Mouse (Mus musculus) MEL (cell line): ENCODE results near the gene Ppfibp1. TPM values are rescaled to one million over a fixed set of nuclear protein-coding genes. Genes with fewer than 3 reads are reported as not detected.

Experiments used
- DNase-seq: peaks from one replicate; pipeline ENCODE4 v3.0.0; 2011; ENCODE audit warnings: low read depth, low spot score
- H3K27ac ChIP-seq: 2 replicates; pipeline ENCODE4 v1.5.1; 2012; ENCODE audit warnings: low read depth, mild to moderate bottlenecking, control low read depth, low read length, moderate library complexity; ENCODE audit not compliant: control insufficient read depth
- H3K27me3 ChIP-seq, 2 experiments: fragments of 150-350 bp in 1 of 2; sonication (generic) in 1 of 2; 2 replicates each; pipeline ENCODE4 v1.6.1; 2012; ENCODE audit warnings: low read length in 2 of 2, mild to moderate bottlenecking in 2 of 2, improper control_type of control experiment in 1 of 2, moderate library complexity in 1 of 2; ENCODE audit not compliant: insufficient read depth in 2 of 2, control insufficient read depth in 1 of 2
- H3K36me3 ChIP-seq, 2 experiments: 2 replicates each; pipeline ENCODE4 v1.6.1; 2012 to 2014; ENCODE audit warnings: low read length in 2 of 2, improper control_type of control experiment in 1 of 2, inconsistent platforms in 1 of 2, mild to moderate bottlenecking in 1 of 2; ENCODE audit not compliant: insufficient read depth in 2 of 2, control insufficient read depth in 1 of 2
- H3K4me1 ChIP-seq, 2 experiments: fragments of 150-350 bp in 1 of 2; sonication (generic) in 1 of 2; 2 replicates each; pipeline ENCODE4 v1.6.1; 2012; ENCODE audit warnings: low read length in 2 of 2, improper control_type of control experiment in 1 of 2, mild to moderate bottlenecking in 1 of 2; ENCODE audit not compliant: insufficient read depth in 2 of 2, control insufficient read depth in 1 of 2
- H3K4me3 ChIP-seq, 2 experiments: fragments of 150-350 bp in 1 of 2; sonication (generic) in 1 of 2; 2 replicates each; pipeline ENCODE4 v1.5.1; 2012; ENCODE audit warnings: low read depth in 2 of 2, low read length in 2 of 2, mild to moderate bottlenecking in 2 of 2, moderate library complexity in 2 of 2, control low read depth in 1 of 2, improper control_type of control experiment in 1 of 2; ENCODE audit not compliant: control insufficient read depth in 1 of 2, insufficient read depth in 1 of 2
- H3K79me2 ChIP-seq: 2 replicates; pipeline ENCODE4 v1.6.1; 2012; ENCODE audit warnings: mild to moderate bottlenecking, low read length, moderate library complexity; ENCODE audit not compliant: control insufficient read depth, poor library complexity, insufficient read depth
- H3K9ac ChIP-seq: 2 replicates; pipeline ENCODE4 v1.6.1; 2012; ENCODE audit warnings: low read depth, mild to moderate bottlenecking, control low read depth, low read length, moderate library complexity; ENCODE audit not compliant: control insufficient read depth, poor library complexity, severe bottlenecking
- H3K9me3 ChIP-seq: fragments of 150-350 bp; sonication (generic); replicated peaks from 2 replicates; pipeline ENCODE4 v1.6.1; 2012; ENCODE audit warnings: mild to moderate bottlenecking, low read length, improper control_type of control experiment, moderate library complexity; ENCODE audit not compliant: insufficient read depth
- E2F4 ChIP-seq: IDR thresholded peaks from 2 replicates; pipeline ENCODE4 v1.6.1; 2011; ENCODE audit warnings: low read depth, low read length, improper control_type of control experiment, borderline replicate concordance
- EP300 ChIP-seq, 2 experiments: IDR thresholded peaks; 2 replicates each; pipeline ENCODE4 v1.6.1; 2011; ENCODE audit warnings: improper control_type of control experiment in 2 of 2, low read length in 2 of 2, low read depth in 1 of 2, mild to moderate bottlenecking in 1 of 2
- HCFC1 ChIP-seq: IDR thresholded peaks from 2 replicates; pipeline ENCODE4 v1.6.1; 2012; ENCODE audit warnings: low read depth, mild to moderate bottlenecking, inconsistent platforms, low read length, improper control_type of control experiment, moderate library complexity
- JUND ChIP-seq: IDR thresholded peaks from 2 replicates; pipeline ENCODE4 v1.6.1; 2011; ENCODE audit warnings: low read depth, mild to moderate bottlenecking, improper control_type of control experiment, low read length
- MAFK ChIP-seq: IDR thresholded peaks from 2 replicates; pipeline ENCODE4 v1.6.1; 2011; ENCODE audit warnings: low read depth, mild to moderate bottlenecking, low read length, improper control_type of control experiment, borderline replicate concordance
- MAX ChIP-seq: IDR thresholded peaks from 2 replicates; pipeline ENCODE4 v1.6.1; 2011; ENCODE audit warnings: low read length, improper control_type of control experiment
- MXI1 ChIP-seq: IDR thresholded peaks from 2 replicates; pipeline ENCODE4 v1.6.1; 2011; ENCODE audit warnings: mild to moderate bottlenecking, low read depth, low read length, improper control_type of control experiment
- NELFE ChIP-seq: IDR thresholded peaks from 2 replicates; pipeline ENCODE4 v1.6.1; 2011; ENCODE audit warnings: low read depth, low read length, improper control_type of control experiment
- POLR2AphosphoS2 ChIP-seq: IDR thresholded peaks from 2 replicates; pipeline ENCODE4 v1.6.1; 2011; ENCODE audit warnings: low read length, improper control_type of control experiment
- TAL1 ChIP-seq: IDR thresholded peaks from 2 replicates; pipeline ENCODE4 v1.6.1; 2012; ENCODE audit warnings: mild to moderate bottlenecking, inconsistent platforms, low read length, moderate library complexity, mixed read lengths
- TBP ChIP-seq: IDR thresholded peaks from 2 replicates; pipeline ENCODE4 v1.8.0; 2011; ENCODE audit warnings: low read depth, low read length, improper control_type of control experiment
- UBTF ChIP-seq: IDR thresholded peaks from 2 replicates; pipeline ENCODE4 v1.6.1; 2012; ENCODE audit warnings: low read depth, mild to moderate bottlenecking, inconsistent platforms, low read length, improper control_type of control experiment, moderate library complexity, borderline replicate concordance; ENCODE audit not compliant: insufficient read depth
- USF1 ChIP-seq: IDR thresholded peaks from 2 replicates; pipeline ENCODE4 v1.6.1; 2014; ENCODE audit warnings: low read depth, mild to moderate bottlenecking, inconsistent platforms, low read length, improper control_type of control experiment, moderate library complexity
- ZMIZ1 ChIP-seq: IDR thresholded peaks from 2 replicates; pipeline ENCODE4 v1.6.1; 2012; ENCODE audit warnings: low read depth, mild to moderate bottlenecking, inconsistent platforms, low read length, improper control_type of control experiment, moderate library complexity
- polyA plus RNA-seq, 2 experiments: library from polyadenylated mRNA; stranded (reverse) in 1 of 2; unstranded in 1 of 2; fragments of >175 nt in 1 of 2; fragments of >200 nt in 1 of 2; gene quantifications; 2 replicates each; pipeline versions ENCODE4 v1.2.1 to v1.2.4; 2012; ENCODE audit warnings: low replicate concordance in 2 of 2, low read depth in 1 of 2; ENCODE audit not compliant: insufficient read length in 2 of 2, insufficient read depth in 1 of 2, missing spikeins in 1 of 2
- total RNA-seq: library from RNA; depleted of rRNA; stranded (reverse); fragments of 300-350 nt; gene quantifications from 2 replicates; pipeline ENCODE4 v1.2.3, GENCODE M21; 2012

The Ppfibp1 gene
- total and polyA plus RNA-seq, 3 experiments: 12.2 to 14.6 TPM; not detected in 1

DNA sequence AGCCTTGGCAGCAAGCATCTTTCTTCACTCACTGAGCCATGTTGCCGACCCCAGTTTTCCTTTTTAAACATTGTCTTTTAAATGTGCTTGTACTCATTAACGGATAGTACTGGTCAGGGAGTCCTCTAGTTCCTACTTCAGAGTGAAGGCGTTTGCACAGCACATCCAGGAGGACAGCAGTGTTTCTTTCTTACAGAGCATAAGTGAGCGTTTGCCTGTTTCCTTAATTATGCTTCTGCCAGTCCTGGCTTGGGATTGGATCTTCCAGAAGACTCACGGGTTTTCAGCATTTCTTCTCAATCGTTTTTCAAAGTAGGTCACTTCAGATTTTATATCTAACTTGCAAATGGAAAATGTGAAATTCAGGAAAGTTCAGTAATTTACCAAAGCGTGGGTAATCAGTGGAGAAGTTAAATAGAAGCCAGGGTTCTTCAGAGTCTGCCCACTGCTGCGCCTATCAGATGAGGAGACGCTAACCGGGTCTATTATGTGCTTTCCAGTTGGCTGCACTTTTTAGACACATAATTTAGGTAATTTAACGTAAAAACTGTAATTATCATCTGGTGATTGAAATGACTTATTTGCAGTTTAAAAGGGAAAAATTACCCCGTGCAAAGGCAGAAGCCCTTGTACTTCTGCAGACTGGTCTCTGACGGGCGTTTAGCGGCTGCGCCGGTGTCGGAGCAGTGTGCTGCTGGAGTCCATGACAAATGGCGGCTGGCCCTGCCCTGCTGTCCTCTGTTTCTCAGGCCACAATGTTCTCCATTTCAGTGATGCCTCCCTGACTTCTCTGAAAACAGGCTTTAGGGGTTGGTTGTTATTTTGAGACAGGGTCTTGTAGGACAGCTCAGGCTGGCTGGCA lies 165.7 kb downstream of the Ppfibp1 start:
- Histone ChIP-seq H3K9me3 (no peaks in the 10 kb centered on the region), H3K9ac (no peak overlapping the region), H3K79me2 (no peaks in the 10 kb centered on the region), H3K27ac (no peak overlapping the region), H3K27me3 (no peaks in the 10 kb centered on the region), H3K4me1 (no peaks in the 10 kb centered on the region), H3K4me3 (no peak overlapping the region), H3K36me3 (peaks cover 0 to 26% of the 10 kb centered on the region in 2 experiments; a peak in 2 of 4 replicates)
- no peak for DNase-seq
- no peak for TF ChIP-seq ZMIZ1
- TF ChIP-seq NELFE: no peak
- no peak for TF ChIP-seq UBTF
- no peak for TF ChIP-seq TBP
- TF ChIP-seq E2F4: no peak
- TF ChIP-seq MXI1: no peak
- no peak for TF ChIP-seq MAX
- no peak for TF ChIP-seq JUND
- no peak for TF ChIP-seq POLR2AphosphoS2
- no peak for TF ChIP-seq MAFK

DNA sequence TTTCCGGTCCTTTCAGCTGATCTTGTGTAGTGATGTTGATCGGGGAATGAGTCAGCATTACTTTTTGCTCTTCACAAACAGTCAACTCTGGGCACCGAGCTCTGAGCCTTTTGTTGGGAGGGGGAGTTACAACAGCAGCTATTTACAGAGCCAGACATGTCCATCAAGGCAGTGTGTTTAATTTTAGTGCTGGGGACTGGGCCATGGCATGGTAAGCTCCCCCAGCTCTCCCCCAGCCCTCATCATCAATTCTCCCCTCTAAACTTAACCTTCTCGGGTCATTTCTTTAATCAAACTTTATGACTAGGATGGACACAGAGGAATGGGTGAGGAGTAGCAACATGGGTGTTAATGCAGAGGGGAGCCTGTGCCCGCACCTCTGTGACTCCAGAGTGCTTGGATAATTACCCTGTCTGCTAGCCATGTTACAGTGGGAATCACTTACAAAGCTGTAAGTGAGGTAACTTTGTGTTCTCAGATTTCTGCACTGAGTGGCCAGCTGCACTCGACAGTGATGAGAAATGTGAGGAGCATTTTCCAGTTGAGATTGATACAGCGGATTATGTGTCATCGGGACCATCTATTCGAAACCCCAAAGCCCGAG lies 167.2 kb downstream of the Ppfibp1 start:
- Histone ChIP-seq H3K9me3 (no peaks in the 10 kb centered on the region), H3K4me3 (no peak overlapping the region), H3K36me3 (peaks cover 0 to 18% of the 10 kb centered on the region in 2 experiments; a peak in 2 of 4 replicates), H3K4me1 (no peaks in the 10 kb centered on the region), H3K9ac (no peak overlapping the region), H3K27ac (no peak overlapping the region), H3K27me3 (no peaks in the 10 kb centered on the region)
- no peak for DNase-seq
- no peak for TF ChIP-seq EP300 (IDR thresholded peaks at IDR 0.05; ENCODE audit: low read depth in 1 of 2, low read length in 2 of 2)
- TF ChIP-seq TAL1: no peak
- no peak for TF ChIP-seq HCFC1
- TF ChIP-seq USF1: no peak
- no peak for TF ChIP-seq TBP
- TF ChIP-seq, all 39 proteins: peak for 0
- H3K79me2 ChIP-seq: no peaks in the 10 kb centered on the region
